Mouse (Mus musculus) spleen, adult 2 months (tissue): ENCODE results near the gene Rft1.

ENCODE experiments used
- CTCF ChIP-seq: fragments of 200-500 bp; IDR thresholded peaks from 2 replicates; pipeline ENCODE4 v1.5.1; 2011; ENCODE audit warnings: mild to moderate bottlenecking, inconsistent platforms; ENCODE audit not compliant: insufficient read depth, insufficient read length, insufficient replicate concordance; ENCODE audit errors: extremely low read depth
- POLR2A ChIP-seq: fragments of 200-500 bp; IDR thresholded peaks from 2 replicates; pipeline ENCODE4 v1.6.1; 2011; ENCODE audit warnings: low read depth, low read length, inconsistent platforms

GRCm38 (mm10) chr14:30715618-30716050, 61.5 kb downstream of the Rft1 start:
- TF ChIP-seq POLR2A (no peak), CTCF (no peak)
